Mouse (Mus musculus) retina, embryonic 14.5 days (tissue): ENCODE measurements at regions not wholly inside any gene's neighbourhood (a gene's known extent, or its start where the extent isn't known, plus 50 kb on each side); places are given as distances from the start of the nearest gene placed in this dataset.

Source experiments
- DNase-seq: peaks from one replicate; pipeline ENCODE4 v3.0.0-alpha.2; 2015; ENCODE audit warnings: low spot score

GRCm38 (mm10) chr13:97443731-97444428, 203.0 kb downstream of the Enc1 start:
- DNase-seq, result no peak

- no peak for DNase-seq
Measured at GRCm38 (mm10) chr13:97442806-97443205, 201.9 kb downstream of the Enc1 start.

- DNase-seq, result peak; percentile 40
Measured at GRCm38 (mm10) chr13:97442283-97442682, 201.4 kb downstream of the Enc1 start.

GRCm38 (mm10) chr13:97441803-97442202, 200.9 kb downstream of the Enc1 start:
- DNase-seq, result no peak

- peak; percentile 57 for DNase-seq
Measured at GRCm38 (mm10) chr13:97439216-97439979, 198.5 kb downstream of the Enc1 start.

GRCm38 (mm10) chr13:97438692-97439091, 197.8 kb downstream of the Enc1 start:
- peak; percentile 34 for DNase-seq

GRCm38 (mm10) chr13:97438277-97438676, 197.4 kb downstream of the Enc1 start:
- no peak for DNase-seq

GRCm38 (mm10) chr13:97436719-97437350, 195.9 kb downstream of the Enc1 start:
- peak; percentile 47 for DNase-seq

GRCm38 (mm10) chr13:97435865-97436718, 195.2 kb downstream of the Enc1 start:
- peak; percentile 81 for DNase-seq

GRCm38 (mm10) chr13:97434961-97435864, 194.3 kb downstream of the Enc1 start:
- DNase-seq, result peak; percentile 78

- no peak for DNase-seq
Measured at GRCm38 (mm10) chr13:97434167-97434566, 193.3 kb downstream of the Enc1 start.

GRCm38 (mm10) chr13:97432627-97433026, 191.7 kb downstream of the Enc1 start:
- DNase-seq, result no peak

- no peak for DNase-seq
Measured at GRCm38 (mm10) chr13:97430885-97431284, 190.0 kb downstream of the Enc1 start.

GRCm38 (mm10) chr13:97428163-97428562, 187.3 kb downstream of the Enc1 start:
- no peak for DNase-seq

GRCm38 (mm10) chr13:97427537-97427936, 186.6 kb downstream of the Enc1 start:
- no peak for DNase-seq

- no peak for DNase-seq
Measured at GRCm38 (mm10) chr13:97425731-97426130, 184.8 kb downstream of the Enc1 start.

GRCm38 (mm10) chr13:97423911-97424310, 183.0 kb downstream of the Enc1 start:
- DNase-seq, result no peak

GRCm38 (mm10) chr13:97423298-97423817, 182.5 kb downstream of the Enc1 start:
- no peak for DNase-seq

GRCm38 (mm10) chr13:97422897-97423296, 182.0 kb downstream of the Enc1 start:
- no peak for DNase-seq

- no peak for DNase-seq
Measured at GRCm38 (mm10) chr13:97421831-97422230, 180.9 kb downstream of the Enc1 start.

GRCm38 (mm10) chr13:97420773-97421172, 179.9 kb downstream of the Enc1 start:
- no peak for DNase-seq
